Mouse (Mus musculus): Measurements from ENCODE around the gene Gm281. TPM values are rescaled to one million over a fixed set of nuclear protein-coding genes. Genes with fewer than 3 reads are reported as not detected.

The Gm281 gene
- polyA plus RNA-seq, 1 experiment from 2014 or later, result not detected

DNA sequence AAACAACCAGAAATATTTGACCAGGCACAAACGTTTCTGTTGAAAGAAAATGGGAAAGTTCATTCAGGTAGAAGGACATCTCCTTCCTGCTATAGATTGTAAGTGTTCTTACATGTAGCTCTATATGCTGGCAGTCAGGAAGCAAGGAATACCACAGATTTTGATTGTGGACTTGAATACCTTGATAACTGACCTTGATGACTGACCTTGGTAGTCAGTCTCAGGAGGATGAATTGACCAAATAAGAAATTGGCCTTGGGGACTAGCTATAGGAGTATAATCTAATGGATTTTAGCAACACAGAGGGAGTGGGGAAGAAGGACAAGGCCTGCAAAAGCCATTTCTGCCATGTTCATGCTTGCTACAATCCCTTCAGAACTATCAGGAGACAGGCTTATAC lies 123.8 kb downstream of the Gm281 start:
- DNase-seq, result no peak
- Histone ChIP-seq H3K27me3 (no peaks in the 10 kb centered on the region), H3K9me3 (replicated peaks) (no peaks in the 10 kb centered on the region), H3K27ac (no peak overlapping the region), H3K4me1 (replicated peaks) (no peaks in the 10 kb centered on the region), H3K9ac (no peak overlapping the region), H3K4me2 (no peak overlapping the region), H3K4me3 (replicated peaks) (no peak overlapping the region), H3K36me3 (no peaks in the 10 kb centered on the region)
- 24% methylated on average over 1 of the region's 1 CpGs for WGBS (ENCODE audit: insufficient replicate concordance)
- ATAC-seq (ENCODE audit: low read depth), result no peak

DNA sequence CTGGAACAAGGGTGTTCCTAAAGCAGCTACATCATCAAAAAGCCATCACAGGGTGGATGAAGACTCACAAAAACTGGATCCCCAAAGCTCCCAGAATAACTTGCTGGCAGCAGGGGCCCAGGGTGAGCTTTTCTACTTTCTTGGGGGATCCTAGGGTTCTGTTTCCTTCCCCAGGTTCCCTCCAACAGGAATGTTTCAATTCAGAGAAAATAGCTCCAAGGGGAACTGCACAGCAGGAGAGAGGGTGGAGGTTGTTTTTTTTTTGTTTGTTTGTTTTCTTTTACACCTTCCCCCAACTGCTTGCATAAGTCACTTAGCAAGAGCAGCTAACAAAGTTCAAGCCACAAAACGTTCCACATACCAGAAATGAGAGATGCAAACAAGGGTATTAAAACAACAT lies 124.3 kb downstream of the Gm281 start:
- H3K4me3 ChIP-seq (replicated peaks), result no peak overlapping the region
- ATAC-seq (ENCODE audit: low read depth), result no peak
- no peaks in the 10 kb centered on the region for H3K36me3 ChIP-seq
- H3K9me3 ChIP-seq (replicated peaks), result no peaks in the 10 kb centered on the region
- H3K4me2 ChIP-seq, result no peak overlapping the region
- WGBS (ENCODE audit: insufficient replicate concordance), result 11% methylated on average over 1 of the region's 1 CpGs
- no peak overlapping the region for H3K27ac ChIP-seq
- H3K27me3 ChIP-seq, result no peaks in the 10 kb centered on the region
- H3K4me1 ChIP-seq (replicated peaks), result no peaks in the 10 kb centered on the region
- no peak for DNase-seq
- no peak overlapping the region for H3K9ac ChIP-seq

GRCm38 (mm10) chr14:13782970-13783369 lies 131.3 kb downstream of the Gm281 start:
- DNase-seq (no peak), ATAC-seq (ENCODE audit: low read depth) (no peak)
- Histone ChIP-seq H3K4me2 (no peak overlapping the region), H3K27ac (no peak overlapping the region), H3K4me3 (replicated peaks) (no peak overlapping the region), H3K4me1 (replicated peaks) (no peaks in the 10 kb centered on the region), H3K36me3 (no peaks in the 10 kb centered on the region), H3K9me3 (replicated peaks) (no peaks in the 10 kb centered on the region), H3K27me3 (no peaks in the 10 kb centered on the region), H3K9ac (no peak overlapping the region)
- whole genome bisulfite sequencing (ENCODE audit: insufficient replicate concordance), result 57% methylated on average over 4 of the region's 4 CpGs

DNA sequence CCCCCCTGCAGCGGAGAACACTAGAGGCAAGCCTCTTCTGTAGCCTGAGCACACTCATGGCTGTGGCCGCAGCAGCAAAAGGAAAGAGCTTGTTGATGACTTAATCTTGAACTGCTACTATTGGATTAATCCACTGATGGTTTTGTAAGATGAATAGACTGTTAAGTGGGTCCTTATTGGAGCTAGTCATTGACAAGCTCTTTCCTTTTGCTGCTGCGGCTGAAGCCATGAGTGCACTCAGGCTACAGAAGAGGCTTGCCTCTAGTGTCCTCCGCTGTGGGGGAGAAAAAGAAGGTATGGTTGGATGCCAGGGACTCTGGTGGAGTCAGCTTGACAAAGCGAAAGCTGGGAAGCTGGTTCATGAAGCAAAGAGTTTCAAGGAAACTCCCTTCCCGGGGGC lies 135.9 kb downstream of the Gm281 start:
- no peaks in the 10 kb centered on the region for H3K27me3 ChIP-seq
- H3K4me3 ChIP-seq (replicated peaks), result no peak overlapping the region
- no peaks in the 10 kb centered on the region for H3K9me3 ChIP-seq (replicated peaks)
- H3K4me2 ChIP-seq, result no peak overlapping the region
- no peaks in the 10 kb centered on the region for H3K4me1 ChIP-seq (replicated peaks)
- WGBS (ENCODE audit: insufficient replicate concordance), result 57% methylated on average over 6 of the region's 6 CpGs
- no peak overlapping the region for H3K27ac ChIP-seq
- no peaks in the 10 kb centered on the region for H3K36me3 ChIP-seq
- H3K9ac ChIP-seq, result no peak overlapping the region
- no peak for DNase-seq
- no peak for ATAC-seq (ENCODE audit: low read depth)

- H3K27me3 ChIP-seq, result no peaks in the 10 kb centered on the region
- no peaks in the 10 kb centered on the region for H3K9me3 ChIP-seq (replicated peaks)
- H3K36me3 ChIP-seq, result no peaks in the 10 kb centered on the region
- no peak overlapping the region for H3K4me2 ChIP-seq
- H3K9ac ChIP-seq, result no peak overlapping the region
- ATAC-seq (ENCODE audit: low read depth) (no peak), DNase-seq (no peak)
- no peak overlapping the region for H3K27ac ChIP-seq
- H3K4me1 ChIP-seq (replicated peaks), result no peaks in the 10 kb centered on the region
- WGBS (ENCODE audit: insufficient replicate concordance), result 41% methylated on average over 2 of the region's 2 CpGs
- H3K4me3 ChIP-seq (replicated peaks), result no peak overlapping the region
Observed at GRCm38 (mm10) chr14:13771163-13771562, 143.1 kb downstream of the Gm281 start.

DNA sequence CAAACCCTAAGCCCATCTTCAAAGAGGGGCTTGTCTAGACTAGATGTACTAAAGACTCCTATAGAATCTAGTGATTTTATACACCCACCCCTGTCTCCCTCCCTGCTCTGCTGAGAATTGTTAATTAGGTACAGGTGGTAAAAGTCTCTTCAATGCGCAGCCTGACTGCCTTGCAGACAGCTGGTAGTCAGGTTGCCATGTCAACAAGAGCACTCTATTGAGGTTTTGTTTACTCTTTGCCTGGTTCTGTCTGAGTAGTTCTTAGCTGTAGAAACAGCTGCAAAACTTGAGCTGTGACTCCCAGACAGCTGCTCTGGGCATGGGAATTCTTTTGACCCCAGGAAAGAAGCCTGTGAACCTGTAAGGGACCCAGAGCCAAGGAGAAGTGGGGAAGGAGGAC lies 143.6 kb downstream of the Gm281 start:
- ATAC-seq (ENCODE audit: low read depth) (no peak), DNase-seq (no peak)
- no peaks in the 10 kb centered on the region for H3K9me3 ChIP-seq (replicated peaks)
- H3K4me2 ChIP-seq, result no peak overlapping the region
- no peaks in the 10 kb centered on the region for H3K27me3 ChIP-seq
- H3K9ac ChIP-seq, result no peak overlapping the region
- H3K4me3 ChIP-seq (replicated peaks), result no peak overlapping the region
- no peak overlapping the region for H3K27ac ChIP-seq
- no peaks in the 10 kb centered on the region for H3K4me1 ChIP-seq (replicated peaks)
- H3K36me3 ChIP-seq, result no peaks in the 10 kb centered on the region
- 40% methylated on average over 1 of the region's 1 CpGs for WGBS (ENCODE audit: insufficient replicate concordance)

Small RNAs within 50 kb of the gene (microRNA-seq; reads per million reads assigned to microRNA genes)
- not detected for gene Gm27506

Other genes starting within 250 kb of the Gm281 start
- not detected in 2 replicates for gene Sntn, start 243.6 kb downstream of the Gm281 start, polyA plus RNA-seq (2015; fragmentation: Nextera tagmentation; extraction: Ambion mirVana)
- gene Atxn7, start 47.0 kb upstream of the Gm281 start, polyA plus RNA-seq (2015; fragmentation: Nextera tagmentation; extraction: Ambion mirVana), result 1.2 and 1.6 TPM in 2 replicates
- gene Thoc7, start 47.4 kb upstream of the Gm281 start, polyA plus RNA-seq (2015; fragmentation: Nextera tagmentation; extraction: Ambion mirVana), result 113 and 133 TPM in 2 replicates
- 182 and 205 TPM in 2 replicates for gene Psmd6, start 206.5 kb upstream of the Gm281 start, polyA plus RNA-seq (2015; fragmentation: Nextera tagmentation; extraction: Ambion mirVana)